Mouse (Mus musculus): ENCODE measurements around the gene Map3k4. TPM values are rescaled to one million over a fixed set of nuclear protein-coding genes. Genes with fewer than 3 reads are reported as not detected.

Gene Map3k4
- polyA plus RNA-seq, 1 experiment from 2014 or later = 33.8 TPM

- H3K9ac ChIP-seq (ENCODE audit: low read length) = no peak overlapping the region
- no peaks in the 10 kb centered on the region for H3K27me3 ChIP-seq (ENCODE audit: control insufficient read depth, insufficient read depth, low read depth, low read length)
- no peak for ATAC-seq (ENCODE audit: low read depth)
- WGBS = 21% methylated on average over 1 of the region's 1 CpGs
- no peak overlapping the region for H3K27ac ChIP-seq (ENCODE audit: low read length)
- peaks cover 35% of the 10 kb centered on the region for H3K4me1 ChIP-seq (replicated peaks; ENCODE audit: control insufficient read depth, insufficient read depth, low read length)
- no peak overlapping the region for H3K4me3 ChIP-seq (ENCODE audit: low read length)
- no peaks in the 10 kb centered on the region for H3K36me3 ChIP-seq (ENCODE audit: control insufficient read depth, insufficient read depth, low read length)
- H3K4me2 ChIP-seq (ENCODE audit: low read depth, low read length) = no peak overlapping the region
- H3K9me3 ChIP-seq (ENCODE audit: control insufficient read depth, low read length) = no peaks in the 10 kb centered on the region
Measured at GRCm38 (mm10) chr17:12207022-12207548, 111.5 kb downstream of the Map3k4 start.

- 38% methylated on average over 3 of the region's 3 CpGs for WGBS
- Histone ChIP-seq H3K9me3 (ENCODE audit: control insufficient read depth, low read length) (no peaks in the 10 kb centered on the region), H3K27ac (ENCODE audit: low read length) (0 out of 2 replicates have a peak overlapping the region, but pooled peaks have one; percentile 10)
Measured at GRCm38 (mm10) chr17:12206248-12206647, 112.3 kb downstream of the Map3k4 start.

GRCm38 (mm10) chr17:12205694-12206075 lies 112.9 kb downstream of the Map3k4 start:
- no peak overlapping the region for H3K9ac ChIP-seq (ENCODE audit: low read length)
- H3K36me3 ChIP-seq (ENCODE audit: control insufficient read depth, insufficient read depth, low read length) = no peaks in the 10 kb centered on the region
- no peaks in the 10 kb centered on the region for H3K27me3 ChIP-seq (ENCODE audit: control insufficient read depth, insufficient read depth, low read depth, low read length)
- no peak overlapping the region for H3K27ac ChIP-seq (ENCODE audit: low read length)
- no peak overlapping the region for H3K4me2 ChIP-seq (ENCODE audit: low read depth, low read length)
- 9% methylated on average over 4 of the region's 4 CpGs for WGBS
- no peaks in the 10 kb centered on the region for H3K9me3 ChIP-seq (ENCODE audit: control insufficient read depth, low read length)
- no peak overlapping the region for H3K4me3 ChIP-seq (ENCODE audit: low read length)
- peaks cover 35% of the 10 kb centered on the region for H3K4me1 ChIP-seq (replicated peaks; ENCODE audit: control insufficient read depth, insufficient read depth, low read length)
- ATAC-seq (ENCODE audit: low read depth) = peak; percentile 68

More at GRCm38 (mm10) chr17:12206248-12206647, 112.3 kb downstream of the Map3k4 start:
- no peak overlapping the region for H3K4me3 ChIP-seq (ENCODE audit: low read length)
- no peaks in the 10 kb centered on the region for H3K27me3 ChIP-seq (ENCODE audit: control insufficient read depth, insufficient read depth, low read depth, low read length)
- H3K4me1 ChIP-seq (replicated peaks; ENCODE audit: control insufficient read depth, insufficient read depth, low read length) = peaks cover 35% of the 10 kb centered on the region
- H3K36me3 ChIP-seq (ENCODE audit: control insufficient read depth, insufficient read depth, low read length) = no peaks in the 10 kb centered on the region
- H3K9ac ChIP-seq (ENCODE audit: low read length) = no peak overlapping the region
- ATAC-seq (ENCODE audit: low read depth) = 0 out of 2 replicates have a peak, but pooled peaks have one; percentile 14
- no peak overlapping the region for H3K4me2 ChIP-seq (ENCODE audit: low read depth, low read length)

- 37% methylated on average over 10 of the region's 10 CpGs for WGBS
- H3K4me1 ChIP-seq (replicated peaks; ENCODE audit: control insufficient read depth, insufficient read depth, low read length) = peaks cover 35% of the 10 kb centered on the region
- H3K4me2 ChIP-seq (ENCODE audit: low read depth, low read length) = no peak overlapping the region
- H3K36me3 ChIP-seq (ENCODE audit: control insufficient read depth, insufficient read depth, low read length) = no peaks in the 10 kb centered on the region
- no peak overlapping the region for H3K4me3 ChIP-seq (ENCODE audit: low read length)
- no peak overlapping the region for H3K9ac ChIP-seq (ENCODE audit: low read length)
- ATAC-seq (ENCODE audit: low read depth) = peak; percentile 2; the same call in 1 of the 2 replicates
- H3K27ac ChIP-seq (ENCODE audit: low read length) = no peak overlapping the region
- H3K27me3 ChIP-seq (ENCODE audit: control insufficient read depth, insufficient read depth, low read depth, low read length) = no peaks in the 10 kb centered on the region
- no peaks in the 10 kb centered on the region for H3K9me3 ChIP-seq (ENCODE audit: control insufficient read depth, low read length)
Measured at GRCm38 (mm10) chr17:12205015-12205693, 113.4 kb downstream of the Map3k4 start.

- Histone ChIP-seq H3K27ac (ENCODE audit: low read length) (no peak overlapping the region), H3K9ac (ENCODE audit: low read length) (no peak overlapping the region), H3K27me3 (ENCODE audit: control insufficient read depth, insufficient read depth, low read depth, low read length) (no peaks in the 10 kb centered on the region), H3K9me3 (ENCODE audit: control insufficient read depth, low read length) (no peaks in the 10 kb centered on the region), H3K4me3 (ENCODE audit: low read length) (no peak overlapping the region), H3K4me1 (replicated peaks; ENCODE audit: control insufficient read depth, insufficient read depth, low read length) (peaks cover 35% of the 10 kb centered on the region), H3K36me3 (ENCODE audit: control insufficient read depth, insufficient read depth, low read length) (no peaks in the 10 kb centered on the region), H3K4me2 (ENCODE audit: low read depth, low read length) (no peak overlapping the region)
- ATAC-seq (ENCODE audit: low read depth) = no peak
- WGBS = 80% methylated on average over 3 of the region's 3 CpGs
Measured at GRCm38 (mm10) chr17:12204689-12205014, 113.9 kb downstream of the Map3k4 start.

GRCm38 (mm10) chr17:12204246-12204645 lies 114.3 kb downstream of the Map3k4 start:
- no peak for ATAC-seq (ENCODE audit: low read depth)
- H3K4me2 ChIP-seq (ENCODE audit: low read depth, low read length) = no peak overlapping the region
- H3K36me3 ChIP-seq (ENCODE audit: control insufficient read depth, insufficient read depth, low read length) = no peaks in the 10 kb centered on the region
- peaks cover 35% of the 10 kb centered on the region for H3K4me1 ChIP-seq (replicated peaks; ENCODE audit: control insufficient read depth, insufficient read depth, low read length)
- no peak overlapping the region for H3K9ac ChIP-seq (ENCODE audit: low read length)
- H3K9me3 ChIP-seq (ENCODE audit: control insufficient read depth, low read length) = no peaks in the 10 kb centered on the region
- WGBS = 66% methylated on average over 3 of the region's 3 CpGs
- no peaks in the 10 kb centered on the region for H3K27me3 ChIP-seq (ENCODE audit: control insufficient read depth, insufficient read depth, low read depth, low read length)
- no peak overlapping the region for H3K27ac ChIP-seq (ENCODE audit: low read length)
- no peak overlapping the region for H3K4me3 ChIP-seq (ENCODE audit: low read length)

- Histone ChIP-seq H3K36me3 (ENCODE audit: control insufficient read depth, insufficient read depth, low read length) (no peaks in the 10 kb centered on the region), H3K9me3 (ENCODE audit: control insufficient read depth, low read length) (no peaks in the 10 kb centered on the region), H3K9ac (ENCODE audit: low read length) (no peak overlapping the region), H3K27ac (ENCODE audit: low read length) (no peak overlapping the region), H3K4me1 (replicated peaks; ENCODE audit: control insufficient read depth, insufficient read depth, low read length) (peaks cover 35% of the 10 kb centered on the region), H3K4me2 (ENCODE audit: low read depth, low read length) (no peak overlapping the region), H3K4me3 (ENCODE audit: low read length) (no peak overlapping the region), H3K27me3 (ENCODE audit: control insufficient read depth, insufficient read depth, low read depth, low read length) (no peaks in the 10 kb centered on the region)
- peak; percentile 11; the same call in 1 of the 2 replicates for ATAC-seq (ENCODE audit: low read depth)
- WGBS = 59% methylated on average over 15 of the region's 15 CpGs
Measured at GRCm38 (mm10) chr17:12203414-12203897, 115.1 kb downstream of the Map3k4 start.

GRCm38 (mm10) chr17:12201086-12201485 lies 117.5 kb downstream of the Map3k4 start:
- peaks cover 17% of the 10 kb centered on the region for H3K4me1 ChIP-seq (replicated peaks; ENCODE audit: control insufficient read depth, insufficient read depth, low read length)
- H3K36me3 ChIP-seq (ENCODE audit: control insufficient read depth, insufficient read depth, low read length) = no peaks in the 10 kb centered on the region
- WGBS = 97% methylated on average over 1 of the region's 1 CpGs
- H3K4me2 ChIP-seq (ENCODE audit: low read depth, low read length) = no peak overlapping the region
- H3K9ac ChIP-seq (ENCODE audit: low read length) = no peak overlapping the region
- no peaks in the 10 kb centered on the region for H3K27me3 ChIP-seq (ENCODE audit: control insufficient read depth, insufficient read depth, low read depth, low read length)
- no peaks in the 10 kb centered on the region for H3K9me3 ChIP-seq (ENCODE audit: control insufficient read depth, low read length)
- ATAC-seq (ENCODE audit: low read depth) = no peak
- H3K4me3 ChIP-seq (ENCODE audit: low read length) = no peak overlapping the region
- H3K27ac ChIP-seq (ENCODE audit: low read length) = no peak overlapping the region

- H3K9me3 ChIP-seq (ENCODE audit: control insufficient read depth, low read length) = no peaks in the 10 kb centered on the region
- H3K4me3 ChIP-seq (ENCODE audit: low read length) = no peak overlapping the region
- peaks cover 16% of the 10 kb centered on the region for H3K4me1 ChIP-seq (replicated peaks; ENCODE audit: control insufficient read depth, insufficient read depth, low read length)
- H3K4me2 ChIP-seq (ENCODE audit: low read depth, low read length) = no peak overlapping the region
- 63% methylated on average over 4 of the region's 4 CpGs for WGBS
- no peak overlapping the region for H3K27ac ChIP-seq (ENCODE audit: low read length)
- no peak overlapping the region for H3K9ac ChIP-seq (ENCODE audit: low read length)
- no peaks in the 10 kb centered on the region for H3K27me3 ChIP-seq (ENCODE audit: control insufficient read depth, insufficient read depth, low read depth, low read length)
- no peak for ATAC-seq (ENCODE audit: low read depth)
- no peaks in the 10 kb centered on the region for H3K36me3 ChIP-seq (ENCODE audit: control insufficient read depth, insufficient read depth, low read length)
Measured at GRCm38 (mm10) chr17:12199933-12200332, 118.7 kb downstream of the Map3k4 start.

Data from lung, embryonic 16.5 days (tissue).